Mouse (Mus musculus) gastrocnemius, postnatal 25 days (tissue): Measurements from ENCODE around the gene Mucl3. TPM values are rescaled to one million over a fixed set of nuclear protein-coding genes. Genes with fewer than 3 reads are reported as not detected.
A peak's percentile ranks its signal among the peaks of the same experiment; 100 is the strongest.

ENCODE experiments used
- DNase-seq: peaks from one replicate; pipeline ENCODE4 v3.0.0; 2022
- total RNA-seq, 2 experiments: library from RNA; stranded (reverse); gene quantifications; 1 replicate in 1 of 2; 2 replicates in 1 of 2; pipeline ENCODE4 v1.2.3; 2021

Gene Mucl3
- total RNA-seq, 2 experiments from 2014 or later, result not detected

- DNase-seq, result no peak
These were observed 8.3 kb downstream of the Mucl3 start for GRCm38 (mm10) chr17:35635202-35635601.

- DNase-seq, result peak; percentile 14
These were observed 9.5 kb downstream of the Mucl3 start for GRCm38 (mm10) chr17:35633992-35634391.

DNA sequence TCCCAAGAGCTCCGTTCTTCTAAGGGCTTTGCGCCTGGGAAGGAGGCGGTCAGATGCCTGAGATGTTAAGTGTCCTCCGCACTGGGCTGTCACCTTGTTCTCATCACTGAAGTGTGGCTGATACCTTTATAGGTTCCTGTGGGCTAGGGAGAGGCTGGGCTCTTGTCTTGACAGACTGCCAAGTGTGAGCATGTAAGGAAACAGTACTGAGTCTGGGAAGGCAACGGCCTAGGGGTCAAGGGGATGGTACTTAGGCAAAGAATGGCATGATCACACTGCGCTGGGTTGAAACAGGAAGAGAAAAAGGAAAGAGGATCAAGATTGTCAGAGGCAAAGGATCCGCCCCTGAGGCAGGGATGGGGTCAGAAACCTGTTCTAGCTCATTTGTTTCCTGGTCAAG lies 17.0 kb downstream of the Mucl3 start, which contains the start of gene Gm9573:
TSS of gene Gm9573 (minus strand) at position 101 of the 400 bp plus-strand sequence.
- DNase-seq, result no peak

- no peak for DNase-seq
These were observed 26.4 kb downstream of the Mucl3 start for GRCm38 (mm10) chr17:35617127-35617526.

DNA sequence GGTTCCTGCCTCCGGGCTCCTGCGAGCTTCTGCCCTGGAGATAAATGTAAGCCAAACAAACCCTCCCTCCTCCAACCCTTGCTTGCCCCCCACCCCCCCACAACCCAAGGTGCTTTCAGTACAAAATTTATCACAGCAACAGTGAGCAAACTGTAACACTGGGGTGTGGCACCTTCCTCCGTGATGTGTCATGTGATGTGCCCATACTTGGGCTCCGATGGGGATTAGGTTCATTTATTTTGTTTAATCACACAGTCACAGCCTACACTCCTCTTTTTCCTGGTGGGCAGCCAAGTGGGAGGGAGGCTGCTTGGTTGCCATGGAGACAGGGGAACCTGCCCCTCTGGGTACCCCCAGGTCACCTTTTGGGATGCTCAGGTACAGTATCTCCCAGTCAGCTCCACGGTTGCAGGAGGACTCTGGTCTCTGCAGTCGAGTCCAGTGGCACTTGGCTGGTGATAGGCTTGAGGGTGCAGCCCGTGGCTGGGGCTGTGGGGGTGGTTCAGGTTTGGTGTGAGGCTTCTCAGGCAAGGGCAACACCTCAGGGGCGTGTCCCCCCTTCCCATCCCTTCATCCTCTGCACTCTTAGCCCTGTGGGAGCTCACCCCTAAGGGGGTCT lies 41.6 kb downstream of the Mucl3 start:
- no peak for DNase-seq

GRCm38 (mm10) chr17:35601249-35601648 lies 42.2 kb downstream of the Mucl3 start, which contains the start of gene Sfta2:
Sfta2 (plus strand) TSS chr17:35601549.
- no peak for DNase-seq

GRCm38 (mm10) chr17:35597399-35597798 lies 46.1 kb downstream of the Mucl3 start:
- no peak for DNase-seq

GRCm38 (mm10) chr17:35594456-35594855 lies 49.0 kb downstream of the Mucl3 start:
- no peak for DNase-seq

DNA sequence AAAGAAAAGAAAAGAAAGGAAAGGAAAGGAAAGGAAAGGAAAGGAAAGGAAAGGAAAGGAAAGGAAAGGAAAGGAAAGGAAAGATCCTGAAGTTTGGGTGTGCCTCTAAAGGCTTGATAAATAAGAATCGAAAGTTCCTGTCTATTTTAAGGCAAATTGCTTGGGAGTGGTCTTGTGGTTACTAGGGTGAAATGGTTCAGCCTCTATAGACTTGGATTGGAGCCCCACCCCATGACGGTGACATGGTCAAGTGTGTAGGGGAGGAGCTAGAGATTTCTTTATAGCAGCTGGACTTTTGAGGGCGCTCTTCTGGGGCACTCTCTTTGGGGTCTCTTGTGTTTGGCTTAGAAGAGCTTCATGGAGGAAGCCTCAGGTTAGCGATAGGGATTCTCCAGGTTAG lies 49.7 kb downstream of the Mucl3 start:
- no peak for DNase-seq

- no peak for DNase-seq
These were observed 51.4 kb downstream of the Mucl3 start for GRCm38 (mm10) chr17:35592131-35592530.

GRCm38 (mm10) chr17:35591731-35592130 lies 51.8 kb downstream of the Mucl3 start:
- no peak for DNase-seq

GRCm38 (mm10) chr17:35591219-35591578 lies 52.3 kb downstream of the Mucl3 start:
- no peak for DNase-seq

GRCm38 (mm10) chr17:35590410-35591218 lies 52.9 kb downstream of the Mucl3 start:
- DNase-seq, result peak; percentile 60

DNA sequence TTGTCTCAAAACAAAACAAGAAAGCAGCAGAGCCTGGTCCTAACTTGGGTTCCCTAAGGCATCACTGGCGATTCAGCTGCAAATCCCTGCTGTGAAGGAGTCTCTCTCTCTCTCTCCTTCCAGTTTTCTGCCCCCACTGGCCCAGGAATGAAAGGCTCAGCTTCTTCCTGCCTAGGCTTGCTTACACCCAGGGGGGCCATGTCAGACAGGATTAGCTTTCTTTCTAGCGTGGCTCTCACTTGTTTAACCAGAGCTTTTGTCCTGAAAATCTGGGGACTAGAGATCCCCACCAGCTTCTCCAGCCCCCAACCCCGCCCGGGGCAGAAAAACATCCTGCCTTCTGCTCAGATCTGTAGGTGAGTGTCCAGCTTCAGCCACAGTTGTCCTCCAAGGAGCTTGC lies 55.1 kb downstream of the Mucl3 start:
- DNase-seq, result no peak

- DNase-seq, result no peak
These were observed 56.2 kb downstream of the Mucl3 start for GRCm38 (mm10) chr17:35587291-35587690.

Other genes with a start within 250 kb of the Mucl3 start
- gene H2-Q6, start 218.8 kb downstream of the Mucl3 start, total RNA-seq, result not detected
- under 1 TPM; 0.38 to 0.70 TPM for gene H2-Q7, start 204.5 kb downstream of the Mucl3 start, total RNA-seq
- gene H2-Q10, start 173.6 kb downstream of the Mucl3 start, total RNA-seq, result 1 to 10 TPM in 1 of 2 experiments, under 1 TPM in 1; 0.15 to 1.3 TPM
- gene Pou5f1, start 137.7 kb downstream of the Mucl3 start, total RNA-seq, result under 1 TPM in 1 of 2 experiments, not detected in 1; 0.27 TPM
- gene Tcf19, start 126.9 kb downstream of the Mucl3 start, total RNA-seq, result 1 to 10 TPM; 1.5 to 2.9 TPM
- 1 to 10 TPM; 2.5 to 2.7 TPM for gene Cchcr1, start 126.6 kb downstream of the Mucl3 start, total RNA-seq
- not detected for gene Psors1c2, start 110.5 kb downstream of the Mucl3 start, total RNA-seq
- gene Cdsn, start 91.6 kb downstream of the Mucl3 start, total RNA-seq, result under 1 TPM in 1 of 2 experiments, not detected in 1; 0.91 TPM
- not detected for gene 2300002M23Rik, start 76.2 kb downstream of the Mucl3 start, total RNA-seq
- not detected for gene Sfta2, start 42.1 kb downstream of the Mucl3 start, total RNA-seq
- not detected for gene Gm9573, start 17.1 kb downstream of the Mucl3 start, total RNA-seq
- gene Vars2, start 23.9 kb upstream of the Mucl3 start, total RNA-seq, result 10 to 100 TPM in 1 of 2 experiments, 1 to 10 TPM in 1; 9.9 to 14.7 TPM
- gene Gtf2h4, start 30.0 kb upstream of the Mucl3 start, total RNA-seq, result 10 to 100 TPM; 14.7 to 15.3 TPM
- gene Ddr1, start 60.9 kb upstream of the Mucl3 start, total RNA-seq, result 10 to 100 TPM; 14.1 to 16.1 TPM
- 1 to 10 TPM; 4.0 to 4.5 TPM for gene Ier3, start 178.0 kb upstream of the Mucl3 start, total RNA-seq
- 10 to 100 TPM; 41.0 to 46.3 TPM for gene Flot1, start 179.5 kb upstream of the Mucl3 start, total RNA-seq
- 10 to 100 TPM; 39.2 to 54.5 TPM for gene Tubb5, start 194.6 kb upstream of the Mucl3 start, total RNA-seq
- 1 to 10 TPM; 3.7 to 5.2 TPM for gene Mdc1, start 197.8 kb upstream of the Mucl3 start, total RNA-seq
- gene Nrm, start 217.6 kb upstream of the Mucl3 start, total RNA-seq, result 1 to 10 TPM in 1 of 2 experiments, under 1 TPM in 1; 0.74 to 1.6 TPM
- gene Ppp1r18, start 221.9 kb upstream of the Mucl3 start, total RNA-seq, result 1 to 10 TPM; 4.8 to 8.0 TPM
- 10 to 100 TPM; 14.8 to 15.2 TPM for gene Dhx16, start 236.1 kb upstream of the Mucl3 start, total RNA-seq